23 mouse cellular contexts compared by ENCODE assay signal in genomic region chr2:73401689-73402088, GRCm38 (mm10). TPM values are rescaled to one million over a fixed set of nuclear protein-coding genes. Genes with fewer than 3 reads are reported as not detected.
"Had no signal": no experiment of that assay in that cellular context is flagged by ENCODE, and none has a peak within 500 bp of the region (broad histone marks: within the 10 kb centered on the region; RNA-seq: fewer than 3 reads in every experiment).

No protein-coding gene starts in this region.

- H3K4me3 ChIP-seq: heart, embryonic 10.5 days; heart, embryonic 12.5 days; hindbrain, embryonic 10.5 days; hindbrain, embryonic 12.5 days; intestine, embryonic 15.5 days; layer of hippocampus, adult 2 months; left cerebral cortex, adult 2 months had no signal

- H3K27me3 ChIP-seq: heart, embryonic 12.5 days; hindbrain, embryonic 12.5 days; intestine, embryonic 15.5 days had no signal

- H3K9ac ChIP-seq: heart, embryonic 12.5 days; hindbrain, embryonic 12.5 days; hindbrain, embryonic 14.5 days; intestine, embryonic 15.5 days had no signal

- H3K36me3 ChIP-seq: heart, embryonic 10.5 days; heart, embryonic 12.5 days; hindbrain, embryonic 10.5 days; hindbrain, embryonic 12.5 days; intestine, embryonic 15.5 days had no signal

- H3K4me1 ChIP-seq: heart, embryonic 10.5 days; heart, embryonic 12.5 days; intestine, embryonic 15.5 days had no signal

- H3K4me2 ChIP-seq: heart, embryonic 12.5 days; hindbrain, embryonic 12.5 days; hindbrain, embryonic 14.5 days; intestine, embryonic 15.5 days had no signal

- H3K27ac ChIP-seq: heart, embryonic 10.5 days; hindbrain, embryonic 10.5 days; hindbrain, embryonic 12.5 days; hindbrain, embryonic 14.5 days; intestine, embryonic 15.5 days; layer of hippocampus, adult 2 months; left cerebral cortex, adult 2 months had no signal

- ATAC-seq: hindbrain, embryonic 16.5 days; inflammation-experienced regulatory T-cells, adult 6 months; intestine, embryonic 15.5 days; intestine, postnatal 0 days had no signal

- H3K9me3 ChIP-seq: heart, embryonic 10.5 days; hindbrain, embryonic 12.5 days; intestine, embryonic 15.5 days had no signal

- DNase-seq: gastrocnemius, postnatal 10 days; gastrocnemius, postnatal 25 days; heart, adult 18-20 months; heart, postnatal 10 days; heart, postnatal 4 days; kidney, adult 18-20 months; kidney, adult 8-10 months; kidney, postnatal 10 days; kidney, postnatal 25 days; kidney, postnatal 4 days; liver had no signal

RNA-seq across cellular contexts. Expression of gene Gpr155, which starts 15.3 kb away (rescaled TPM):
- total RNA-seq: granulocyte monocyte progenitor cell, adult 5-6 weeks had no signal
